Mouse (Mus musculus): ENCODE measurements at regions not wholly inside any gene's neighbourhood (a gene's known extent, or its start where the extent isn't known, plus 50 kb on each side); places are given as distances from the start of the nearest gene placed in this dataset.

DNA sequence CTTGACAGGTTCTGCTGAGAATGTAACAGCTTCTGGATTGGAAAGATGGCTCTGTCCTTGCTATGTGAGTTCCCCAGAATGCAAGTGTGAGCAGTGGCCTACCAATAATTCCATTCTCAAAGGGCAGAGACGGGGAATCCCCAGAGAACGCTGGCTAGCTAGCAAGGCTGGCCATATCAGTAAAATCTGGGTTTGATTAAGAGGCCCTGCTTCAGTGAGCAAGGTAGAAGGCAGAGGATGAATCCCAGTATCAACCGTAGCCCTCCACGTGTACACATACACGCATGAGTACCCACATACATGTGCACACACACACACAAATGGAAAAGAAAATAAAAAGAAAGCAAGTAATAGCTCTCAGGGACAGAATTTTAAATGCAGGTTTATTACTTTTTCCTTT is 55.3 kb downstream of the Tril start:
- DNase-seq (ENCODE audit: low spot score in 2 of 2) = no peak

- no peak for DNase-seq (ENCODE audit: low spot score in 2 of 2)
Observed at GRCm38 (mm10) chr6:53762586-53762985, 58.0 kb downstream of the Tril start.

GRCm38 (mm10) chr6:53760651-53761058 is 60.0 kb downstream of the Tril start:
- peak in 1 of 2 experiments; percentile 22 for DNase-seq (ENCODE audit: low spot score in 2 of 2)

GRCm38 (mm10) chr6:53759686-53760306 is 60.8 kb downstream of the Tril start:
- DNase-seq (ENCODE audit: low spot score in 2 of 2) = no peak

DNA sequence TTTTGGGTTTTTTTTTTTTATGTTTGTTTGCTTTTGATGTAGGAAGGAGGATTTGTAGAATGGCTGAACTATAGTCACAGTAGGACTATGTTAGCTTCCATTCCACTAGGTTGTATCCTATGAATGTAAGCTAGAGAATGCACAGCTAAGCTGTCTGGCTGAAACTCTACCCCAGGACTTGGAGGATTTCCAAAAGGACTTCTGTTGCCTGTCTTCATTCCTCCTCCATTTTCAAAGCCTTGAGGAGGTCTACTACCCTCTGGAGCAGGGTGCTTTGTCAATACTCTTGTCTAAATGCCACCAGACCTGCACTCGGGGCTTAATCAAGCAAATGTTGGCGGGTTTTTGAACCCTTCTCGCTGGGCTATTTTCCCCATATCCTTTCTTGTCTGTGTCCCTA is 66.3 kb downstream of the Tril start:
- no peak for DNase-seq (ENCODE audit: low spot score in 2 of 2)

DNA sequence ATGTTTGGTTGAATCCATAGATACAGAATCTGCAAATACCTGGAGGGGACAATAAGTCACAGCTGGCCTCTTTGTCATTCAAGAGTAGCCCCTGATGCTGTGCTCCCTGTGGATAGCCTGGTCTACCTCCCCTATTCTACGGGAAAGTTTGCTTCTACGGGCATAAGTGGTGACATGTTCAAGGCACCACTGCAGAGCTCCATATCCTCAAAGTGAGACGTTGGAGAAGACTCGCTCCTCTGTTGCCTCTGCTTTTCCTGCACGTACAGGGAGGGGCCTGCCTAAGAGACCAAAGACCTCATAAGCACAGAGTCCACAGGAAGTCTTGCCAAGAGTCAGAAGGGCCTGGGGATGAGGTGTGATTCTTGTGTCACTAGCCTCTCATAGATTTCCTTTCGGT is 70.1 kb downstream of the Tril start:
- no peak for DNase-seq (ENCODE audit: low spot score in 2 of 2)

Measured in cerebellum, postnatal 4 days (tissue).